Mouse (Mus musculus) liver, embryonic 16.5 days (tissue): ENCODE measurements around the gene Tbx4. TPM values are rescaled to one million over a fixed set of nuclear protein-coding genes. Genes with fewer than 3 reads are reported as not detected.

Experiments used
- ATAC-seq: fragments of 200-750 bp; cut with Nextera tagmentation; 2 replicates; pipeline ENCODE4 v1.8.0; 2017; ENCODE audit warnings: low read depth, mild to moderate bottlenecking, moderate number of reproducible peaks, moderate library complexity
- H3K27ac ChIP-seq: fragments of 300-500 bp; sonication (generic); 2 replicates; pipeline ENCODE4 v1.5.1; 2014; ENCODE audit warnings: mild to moderate bottlenecking, low read length
- H3K27me3 ChIP-seq: fragments of 300-500 bp; sonication (generic); 2 replicates; pipeline ENCODE4 v1.6.1; 2014; ENCODE audit warnings: low read depth, low read length, mixed read lengths; ENCODE audit not compliant: control insufficient read depth, insufficient read depth
- H3K36me3 ChIP-seq: fragments of 300-500 bp; sonication (generic); 2 replicates; pipeline ENCODE4 v1.6.1; 2014; ENCODE audit warnings: mild to moderate bottlenecking; ENCODE audit not compliant: control insufficient read depth, insufficient read depth
- H3K4me1 ChIP-seq: fragments of 300-500 bp; sonication (generic); 2 replicates; pipeline ENCODE4 v1.6.1; 2014; ENCODE audit warnings: low read depth, low read length, mixed read lengths; ENCODE audit not compliant: control insufficient read depth
- H3K4me2 ChIP-seq: fragments of 300-500 bp; sonication (generic); 2 replicates; pipeline ENCODE4 v1.6.1; 2014; ENCODE audit warnings: low read depth, low read length, mixed read lengths
- H3K4me3 ChIP-seq: fragments of 300-500 bp; sonication (generic); 2 replicates; pipeline ENCODE4 v1.5.1; 2014; ENCODE audit warnings: low read depth, mild to moderate bottlenecking, low read length
- H3K9ac ChIP-seq: fragments of 300-500 bp; sonication (generic); 2 replicates; pipeline ENCODE4 v1.6.1; 2014; ENCODE audit warnings: low read depth, low read length
- H3K9me3 ChIP-seq: fragments of 300-500 bp; sonication (generic); replicated peaks from 2 replicates; pipeline ENCODE4 v1.6.1; 2016; ENCODE audit warnings: low read length; ENCODE audit not compliant: control insufficient read depth
- WGBS: fragments of 180-500 bp; shearing (Covaris S2); extraction: QIAGEN DNeasy Blood & Tissue Kit; methylation state at CpG from one replicate; pipeline ENCODE4 v1.1.7; 2014; ENCODE audit not compliant: insufficient replicate concordance; 5-methylcytosine and 5-hydroxymethylcytosine counted together
- polyA plus RNA-seq: library from polyadenylated mRNA; unstranded; fragments of >200 nt; fragmentation: Nextera tagmentation; extraction: Ambion mirVana; gene quantifications from 2 replicates; pipeline ENCODE4 v1.2.1, GENCODE M21; 2015

Tbx4 gene
- polyA plus RNA-seq: not detected in 2 replicates

GRCm38 (mm10) chr11:85885665-85886428, at the start of gene Tbx4:
TSS of gene Tbx4 (plus strand) at chr11:85886422.
- Histone ChIP-seq H3K27me3 (peaks cover 75% of the 10 kb centered on the region), H3K4me1 (no peaks in the 10 kb centered on the region), H3K27ac (no peak within 1 kb of the TSS), H3K4me3 (no peak within 1 kb of the TSS), H3K9ac (no peak within 1 kb of the TSS), H3K36me3 (no peaks in the 10 kb centered on the region), H3K4me2 (no peak within 1 kb of the TSS), H3K9me3 (no peaks in the 10 kb centered on the region)
- 23% methylated on average over 23 of the region's 28 CpGs for WGBS
- ATAC-seq: no peak

GRCm38 (mm10) chr11:85836523-85837290, 49.5 kb upstream of the Tbx4 start:
- Histone ChIP-seq H3K27me3 (peaks cover 100% of the 10 kb centered on the region), H3K4me2 (no peak overlapping the region), H3K27ac (no peak overlapping the region), H3K4me3 (no peak overlapping the region), H3K36me3 (no peaks in the 10 kb centered on the region), H3K9me3 (no peaks in the 10 kb centered on the region), H3K9ac (no peak overlapping the region), H3K4me1 (peaks cover 10% of the 10 kb centered on the region)
- ATAC-seq: no peak
- WGBS: 4% methylated on average over 32 of the region's 32 CpGs

GRCm38 (mm10) chr11:85837291-85837647, 49.0 kb upstream of the Tbx4 start:
- peaks cover 100% of the 10 kb centered on the region for H3K27me3 ChIP-seq
- H3K27ac ChIP-seq: no peak overlapping the region
- H3K4me3 ChIP-seq: no peak overlapping the region
- WGBS: 5% methylated on average over 18 of the region's 18 CpGs
- no peak overlapping the region; the same call in 1 of the 2 replicates for H3K4me2 ChIP-seq
- ATAC-seq: no peak
- no peaks in the 10 kb centered on the region for H3K36me3 ChIP-seq
- H3K9me3 ChIP-seq: no peaks in the 10 kb centered on the region
- peaks cover 5% of the 10 kb centered on the region for H3K4me1 ChIP-seq
- H3K9ac ChIP-seq: no peak overlapping the region

- Histone ChIP-seq H3K4me1 (peaks cover 2% of the 10 kb centered on the region), H3K9ac (no peak overlapping the region), H3K27me3 (peaks cover 100% of the 10 kb centered on the region), H3K4me2 (no peak overlapping the region; the same call in 1 of the 2 replicates), H3K36me3 (no peaks in the 10 kb centered on the region), H3K27ac (no peak overlapping the region), H3K4me3 (no peak overlapping the region), H3K9me3 (no peaks in the 10 kb centered on the region)
- no peak for ATAC-seq
- 2% methylated on average over 67 of the region's 67 CpGs for WGBS
Observed at GRCm38 (mm10) chr11:85837648-85838423, 48.4 kb upstream of the Tbx4 start.

GRCm38 (mm10) chr11:85838424-85839257, 47.6 kb upstream of the Tbx4 start:
- peaks cover 7% of the 10 kb centered on the region for H3K4me1 ChIP-seq
- no peak overlapping the region for H3K9ac ChIP-seq
- H3K4me3 ChIP-seq: no peak overlapping the region
- ATAC-seq: no peak
- H3K4me2 ChIP-seq: no peak overlapping the region
- no peaks in the 10 kb centered on the region for H3K9me3 ChIP-seq
- no peak overlapping the region for H3K27ac ChIP-seq
- H3K27me3 ChIP-seq: peaks cover 100% of the 10 kb centered on the region
- H3K36me3 ChIP-seq: no peaks in the 10 kb centered on the region
- 8% methylated on average over 20 of the region's 20 CpGs for WGBS

GRCm38 (mm10) chr11:85839258-85840030, 46.8 kb upstream of the Tbx4 start:
- no peak overlapping the region for H3K4me3 ChIP-seq
- peaks cover 13% of the 10 kb centered on the region for H3K4me1 ChIP-seq
- H3K36me3 ChIP-seq: no peaks in the 10 kb centered on the region
- no peak overlapping the region for H3K4me2 ChIP-seq
- ATAC-seq: no peak
- H3K9me3 ChIP-seq: no peaks in the 10 kb centered on the region
- 9% methylated on average over 7 of the region's 7 CpGs for WGBS
- H3K9ac ChIP-seq: no peak overlapping the region
- peaks cover 100% of the 10 kb centered on the region for H3K27me3 ChIP-seq
- H3K27ac ChIP-seq: no peak overlapping the region

GRCm38 (mm10) chr11:85840031-85840802, 46.0 kb upstream of the Tbx4 start:
- Histone ChIP-seq H3K4me2 (no peak overlapping the region), H3K9ac (no peak overlapping the region), H3K27me3 (peaks cover 100% of the 10 kb centered on the region), H3K36me3 (no peaks in the 10 kb centered on the region), H3K4me3 (no peak overlapping the region), H3K9me3 (no peaks in the 10 kb centered on the region), H3K27ac (no peak overlapping the region), H3K4me1 (peaks cover 13% of the 10 kb centered on the region)
- WGBS: 5% methylated on average over 27 of the region's 27 CpGs
- no peak for ATAC-seq
